Mouse (Mus musculus) CD4-positive helper T cell, adult 2 months (primary cell): Measurements from ENCODE around the gene N4bp1.

Source experiments
- DNase-seq: peaks from one replicate; pipeline ENCODE4 v3.0.0-alpha.2; 2012; ENCODE audit warnings: low read depth, missing footprints, low spot score

N4bp1 gene

DNA sequence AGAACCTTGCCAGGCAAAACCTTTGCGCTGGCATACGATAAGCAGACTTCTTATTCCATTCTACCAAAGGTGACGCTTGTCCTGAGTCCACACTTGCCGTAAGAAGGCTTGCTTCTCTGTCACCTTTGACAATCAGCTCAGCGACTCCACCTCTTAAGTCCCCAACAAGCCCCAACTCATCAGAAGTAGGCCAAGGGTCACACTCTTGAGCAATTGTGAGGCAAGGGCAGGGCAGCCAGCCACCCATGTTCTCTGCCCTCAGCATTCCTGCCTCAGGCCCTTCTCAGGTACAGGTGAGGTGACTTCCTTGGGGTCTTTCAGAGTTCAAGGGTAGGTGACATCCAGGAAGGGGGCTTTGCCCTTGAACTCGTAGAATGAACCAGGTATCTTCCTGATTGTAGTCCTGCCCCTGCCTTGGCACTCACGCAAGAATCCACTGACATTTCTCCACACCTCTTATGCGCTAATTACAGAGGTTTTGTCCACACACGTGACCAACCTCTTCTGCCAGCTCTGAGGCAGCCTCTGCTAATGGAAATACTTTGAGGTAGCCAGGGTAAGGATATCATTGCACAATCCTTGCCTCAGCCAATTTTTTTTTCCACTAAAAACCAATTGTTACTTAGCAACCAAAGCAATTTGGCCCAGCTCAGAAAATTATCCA is 118.4 kb downstream of the N4bp1 start:
- no peak for DNase-seq

DNA sequence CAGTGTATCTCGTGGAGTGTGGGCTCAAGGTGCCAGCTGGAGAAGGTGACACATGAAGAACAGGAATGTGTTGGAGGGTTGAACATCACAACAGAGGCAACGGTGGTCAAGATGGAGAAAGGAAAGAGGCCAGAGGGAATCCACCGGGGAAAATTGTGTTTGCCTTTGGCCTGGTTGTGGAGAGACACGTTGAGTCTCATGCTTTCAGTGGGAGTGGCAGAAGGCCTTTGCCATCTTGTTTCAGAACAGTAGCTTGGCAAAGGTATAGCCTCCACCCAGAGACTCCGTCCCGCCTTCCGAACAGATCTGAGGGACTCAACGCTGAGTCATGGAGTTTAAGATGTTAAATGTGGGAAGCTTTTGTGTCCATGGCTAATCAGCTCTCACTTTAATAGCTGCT is 119.4 kb downstream of the N4bp1 start:
- DNase-seq, result no peak

DNA sequence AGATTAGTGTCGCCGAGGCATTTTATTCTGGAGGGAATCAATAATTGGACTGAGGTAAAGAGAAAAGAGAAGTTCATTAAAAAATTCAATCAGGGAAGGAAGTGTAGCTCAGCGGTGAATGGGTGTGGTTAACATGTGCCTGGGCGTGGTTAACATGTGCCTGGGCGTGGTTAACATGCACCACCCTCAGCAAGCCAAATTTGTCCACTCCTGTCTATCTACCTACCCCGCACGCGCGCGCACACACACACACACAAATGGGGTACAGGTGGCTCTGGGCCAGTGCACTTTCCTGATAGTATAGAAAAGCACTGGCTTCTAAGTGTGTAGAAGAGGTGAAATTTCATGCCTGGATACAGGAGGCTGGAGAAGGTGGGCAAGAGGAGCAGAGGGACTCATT is 119.9 kb downstream of the N4bp1 start:
- no peak for DNase-seq

DNA sequence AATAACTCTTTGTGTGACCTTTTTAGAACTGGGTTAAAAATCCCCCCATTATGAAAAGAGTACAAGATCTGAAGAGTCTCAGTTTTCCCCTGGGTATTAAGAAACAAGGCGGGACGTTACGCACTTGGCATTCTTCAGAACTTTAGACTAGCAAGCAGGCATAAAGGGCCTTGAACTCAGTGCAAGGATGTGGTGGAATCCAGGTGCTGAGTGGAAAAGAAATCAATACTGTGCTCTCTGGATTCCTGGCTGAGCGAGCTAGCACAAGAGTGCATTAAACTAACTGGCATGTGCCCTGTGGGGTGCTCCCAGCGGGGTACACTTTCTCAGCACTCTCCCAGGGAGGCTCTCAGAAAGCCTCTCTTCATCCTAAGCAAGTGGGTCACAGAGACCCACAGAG is 122.3 kb downstream of the N4bp1 start:
- no peak for DNase-seq

DNA sequence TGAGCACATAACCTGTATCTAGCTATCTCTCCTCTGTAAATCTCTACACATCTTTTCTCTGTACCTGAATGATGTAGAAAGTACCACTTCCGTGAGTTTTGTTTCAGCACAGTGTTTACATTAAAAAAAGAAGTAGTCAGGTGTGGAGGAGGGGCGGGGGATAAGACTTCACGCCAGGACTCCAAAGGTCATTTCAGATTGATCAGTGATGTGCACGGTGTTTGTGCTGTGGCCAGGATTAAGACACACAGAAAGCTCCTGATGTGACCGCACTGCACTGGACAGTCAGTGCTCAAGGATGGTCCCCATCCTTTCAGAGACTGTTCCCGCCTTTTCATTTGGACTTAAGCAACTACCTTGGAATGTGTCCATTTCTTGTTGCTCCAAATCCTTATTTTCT is 124.3 kb downstream of the N4bp1 start:
- DNase-seq, result no peak

DNA sequence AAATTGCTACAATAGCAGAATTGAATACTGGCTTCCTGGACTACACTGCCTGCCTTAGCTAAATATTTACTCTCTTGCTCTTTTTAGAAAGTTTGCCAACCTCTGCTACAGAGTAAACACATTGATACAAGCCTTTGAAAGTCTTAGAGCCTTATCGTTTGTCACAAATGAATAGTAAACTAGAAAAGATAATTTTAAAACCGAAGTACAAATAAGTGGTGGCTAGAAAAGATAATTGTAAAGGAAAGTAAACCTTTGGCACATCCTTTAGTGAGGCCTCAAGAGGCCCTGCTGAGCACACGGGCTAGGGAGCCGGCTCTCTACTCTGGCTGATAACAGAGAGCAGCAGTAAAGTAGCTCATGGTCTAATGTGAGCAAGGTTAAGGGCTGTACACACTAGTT is 126.0 kb downstream of the N4bp1 start:
- DNase-seq, result no peak

DNA sequence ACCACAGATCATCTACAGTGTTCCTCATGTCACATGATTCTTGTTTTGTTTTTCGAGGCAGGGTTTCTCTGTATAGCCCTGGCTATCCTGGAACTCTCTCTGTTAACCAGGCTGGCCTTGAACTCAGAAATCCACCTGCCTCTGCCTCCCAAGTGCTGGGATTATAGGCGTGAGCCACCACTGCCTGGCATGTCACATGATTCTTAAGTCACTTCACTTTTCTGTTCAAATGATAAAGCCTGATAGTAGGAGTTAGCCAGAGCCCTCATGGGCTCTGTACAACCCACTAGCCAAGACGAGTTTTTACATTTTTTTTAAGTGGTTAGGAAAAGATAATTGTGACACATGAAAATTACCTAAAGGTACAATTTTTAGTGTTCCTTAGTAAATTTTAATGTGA is 126.4 kb downstream of the N4bp1 start:
- DNase-seq, result no peak
